Mouse (Mus musculus): ENCODE data around the gene Dcn. TPM values are rescaled to one million over a fixed set of nuclear protein-coding genes. Genes with fewer than 3 reads are reported as not detected.

Gene Dcn
- 1.4 TPM for total RNA-seq (2023)

GRCm38 (mm10) chr10:97479004-97479766, at the start of gene Dcn:
TSS of gene Dcn (plus strand) at chr10:97479609.

DNA sequence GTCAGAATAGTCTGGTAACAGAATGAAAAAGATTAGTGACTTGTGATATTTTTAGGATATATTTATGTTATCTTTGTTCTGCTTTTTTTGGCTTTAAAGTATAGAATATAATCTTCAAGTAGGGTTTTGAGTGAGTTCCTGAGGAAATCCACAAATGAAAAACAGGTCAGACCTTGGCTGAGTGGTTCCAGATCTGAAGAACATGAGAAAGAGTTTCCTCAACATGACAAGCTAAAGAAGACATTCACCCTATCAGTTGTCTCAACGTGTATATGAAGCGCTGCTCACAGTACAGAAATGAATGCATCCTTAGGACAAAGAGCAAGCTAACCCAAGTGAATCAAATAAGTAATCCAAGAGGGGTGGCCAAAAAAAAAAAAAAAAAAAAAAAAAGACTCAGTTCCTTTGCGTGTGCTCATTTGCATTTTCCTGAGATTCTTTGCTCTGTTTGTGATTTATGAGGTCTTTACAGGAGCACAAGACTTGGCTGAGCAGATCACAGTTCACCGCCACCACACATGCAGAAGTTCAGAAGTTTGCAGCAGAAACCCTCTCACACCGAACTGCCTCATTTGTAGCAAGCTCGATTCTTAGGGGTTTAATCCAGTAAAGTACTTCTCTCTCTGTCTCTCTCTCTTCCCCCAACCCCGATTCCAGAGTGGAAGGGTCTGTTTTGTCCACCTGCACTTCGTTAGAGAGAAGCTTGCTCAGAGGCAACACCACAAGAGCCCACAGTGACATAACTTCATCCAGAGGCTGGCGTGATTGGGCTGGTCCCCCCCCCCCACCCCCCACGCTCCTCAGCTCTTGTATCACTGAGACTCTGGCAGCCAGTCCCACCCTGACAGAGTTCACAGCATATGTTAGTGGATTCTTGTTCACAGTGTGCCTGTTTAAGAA, 85.8 kb downstream of the Dcn start, which contains the start of gene Lum:
Gene Lum (plus strand): TSS at position 172 of the 900 bp plus-strand sequence.

Other genes starting within 250 kb of the Dcn start
- gene Lum, start 85.5 kb downstream of the Dcn start, total RNA-seq (2023), result not detected
- gene Kera, start 127.3 kb downstream of the Dcn start, total RNA-seq (2023), result not detected
- not detected for gene Epyc, start 164.5 kb downstream of the Dcn start, total RNA-seq (2023)
- gene Ccer1, start 213.4 kb downstream of the Dcn start, total RNA-seq (2023), result not detected
- not detected for gene C030005K15Rik, start 247.1 kb downstream of the Dcn start, total RNA-seq (2023)